Mouse (Mus musculus) right cerebral cortex, adult 18-20 months (tissue): ENCODE results near the gene Nfil3.
A peak's percentile ranks its signal among the peaks of the same experiment; 100 is the strongest.

Source experiments
- DNase-seq: peaks from one replicate; pipeline ENCODE4 v3.0.0; 2022; ENCODE audit warnings: mixed read lengths

Nfil3 gene

GRCm38 (mm10) chr13:52930582-52930981, 50.3 kb downstream of the Nfil3 start:
- DNase-seq: no peak

GRCm38 (mm10) chr13:52929209-52930171, 51.4 kb downstream of the Nfil3 start, which contains the start of gene Auh:
Gene Auh, minus strand, starts transcription at chr13:52929681.
- DNase-seq: peak; percentile 86

- peak; percentile 44 for DNase-seq
Measured at GRCm38 (mm10) chr13:52928392-52928791, 52.5 kb downstream of the Nfil3 start.

GRCm38 (mm10) chr13:52924457-52924856, 56.4 kb downstream of the Nfil3 start:
- DNase-seq: no peak

- no peak for DNase-seq
Measured at GRCm38 (mm10) chr13:52921966-52922365, 58.9 kb downstream of the Nfil3 start.

- no peak for DNase-seq
Measured at GRCm38 (mm10) chr13:52921065-52921825, 59.6 kb downstream of the Nfil3 start.

GRCm38 (mm10) chr13:52919790-52920352, 61.0 kb downstream of the Nfil3 start:
- DNase-seq: no peak

- DNase-seq: no peak
Measured at GRCm38 (mm10) chr13:52918333-52918732, 62.5 kb downstream of the Nfil3 start.
